Mouse (Mus musculus) left cerebral cortex, postnatal 10 days (tissue): Measurements from ENCODE around the gene Cers1. TPM values are rescaled to one million over a fixed set of nuclear protein-coding genes. Genes with fewer than 3 reads are reported as not detected.

ENCODE experiments used
- DNase-seq, 2 experiments: peaks; one replicate each; pipeline ENCODE4 v3.0.0; 2021 to 2022; ENCODE audit warnings: low spot score in 2 of 2, mixed read lengths in 1 of 2; ENCODE audit errors: extremely low spot score in 1 of 2
- intact Hi-C: fragments of 180-260 bp; cut with DNase I; formaldehyde crosslinking; loops from one replicate; pipeline ENCODE4 v1.15.1; 2025
- total RNA-seq, 2 experiments: library from RNA; stranded (reverse); gene quantifications; 2 replicates each; pipeline ENCODE4 v1.2.3; 2021

Gene Cers1
- total RNA-seq = 10 to 100 TPM; 97.9 to 98.4 TPM

- DNase-seq = peak; percentile 64 to 84
- intact Hi-C loops = no loop called here
Measured at GRCm38 (mm10) chr8:70315624-70316510, at the start of gene Cers1. Cers1 (plus strand) TSS chr8:70315775.

GRCm38 (mm10) chr8:70267674-70268073, 47.9 kb upstream of the Cers1 start:
- intact Hi-C loops = no loop called here
- DNase-seq = no peak

- DNase-seq = no peak
- intact Hi-C loops = no loop called here
Measured at GRCm38 (mm10) chr8:70268311-70268710, 47.3 kb upstream of the Cers1 start.

GRCm38 (mm10) chr8:70268799-70269565, 46.6 kb upstream of the Cers1 start:
- intact Hi-C loops = no loop called here
- peak; percentile 36 to 57 for DNase-seq

- intact Hi-C loops = no loop called here
- no peak for DNase-seq
Measured at GRCm38 (mm10) chr8:70272949-70273348, 42.6 kb upstream of the Cers1 start.

- intact Hi-C loops = no loop called here
- no peak for DNase-seq
Measured at GRCm38 (mm10) chr8:70274350-70274749, 41.2 kb upstream of the Cers1 start.

GRCm38 (mm10) chr8:70276476-70276875, 39.1 kb upstream of the Cers1 start:
- intact Hi-C loops = no loop called here
- no peak for DNase-seq

GRCm38 (mm10) chr8:70278175-70278574, 37.4 kb upstream of the Cers1 start:
- intact Hi-C loops = no loop called here
- DNase-seq = no peak

- no peak for DNase-seq
- intact Hi-C loops = no loop called here
Measured at GRCm38 (mm10) chr8:70279266-70279665, 36.3 kb upstream of the Cers1 start.

GRCm38 (mm10) chr8:70281001-70281400, 34.6 kb upstream of the Cers1 start:
- DNase-seq = no peak
- intact Hi-C loops = no loop called here

GRCm38 (mm10) chr8:70282603-70283135, 32.9 kb upstream of the Cers1 start, which contains the start of gene Homer3:
Homer3 (plus strand) TSS chr8:70282827.
- DNase-seq = peak; percentile 68 to 95
- intact Hi-C loops = no loop called here

GRCm38 (mm10) chr8:70283136-70284077, 32.2 kb upstream of the Cers1 start:
- DNase-seq = peak in 1 of 2 experiments; percentile 53
- intact Hi-C loops = no loop called here

- intact Hi-C loops = no loop called here
Measured at GRCm38 (mm10) chr8:70284421-70284820, 31.2 kb upstream of the Cers1 start.

GRCm38 (mm10) chr8:70285304-70285703, 30.3 kb upstream of the Cers1 start:
- no peak for DNase-seq
- intact Hi-C loops = no loop called here

More at GRCm38 (mm10) chr8:70284421-70284820, 31.2 kb upstream of the Cers1 start:
- no peak for DNase-seq

GRCm38 (mm10) chr8:70286737-70287136, 28.8 kb upstream of the Cers1 start:
- DNase-seq = no peak
- intact Hi-C loops = no loop called here

- DNase-seq = no peak
- intact Hi-C loops = no loop called here
Measured at GRCm38 (mm10) chr8:70293988-70294405, 21.6 kb upstream of the Cers1 start.

GRCm38 (mm10) chr8:70300881-70301280, 14.7 kb upstream of the Cers1 start:
- no peak for DNase-seq
- intact Hi-C loops = no loop called here

GRCm38 (mm10) chr8:70302358-70302890, 13.2 kb upstream of the Cers1 start, which contains the start of the genes Ddx49 and Cope:
Ddx49 (minus strand) TSS chr8:70302489.
Cope (plus strand) TSS chr8:70302518.
- DNase-seq = peak; percentile 95
- intact Hi-C loops = no loop called here
